Mouse (Mus musculus) kidney, embryonic 14.5 days (tissue): ENCODE measurements around the gene Fam243. TPM values are rescaled to one million over a fixed set of nuclear protein-coding genes. Genes with fewer than 3 reads are reported as not detected.

Experiments
- ATAC-seq: fragments of 200-750 bp; cut with Nextera tagmentation; 2 replicates; pipeline ENCODE4 v1.8.0; 2017; ENCODE audit warnings: moderate number of reproducible peaks, mild to moderate bottlenecking, moderate TSS enrichment, moderate library complexity; ENCODE audit not compliant: low FRiP score, low TSS enrichment
- H3K27ac ChIP-seq: fragments of 300-500 bp; sonication (generic); 2 replicates; pipeline ENCODE4 v1.5.1; 2014; ENCODE audit warnings: low read depth, mild to moderate bottlenecking, low read length, moderate library complexity, mixed read lengths
- H3K27me3 ChIP-seq: fragments of 300-500 bp; sonication (generic); 2 replicates; pipeline ENCODE4 v1.6.1; 2014; ENCODE audit warnings: mild to moderate bottlenecking, low read length; ENCODE audit not compliant: control insufficient read depth, insufficient read depth
- H3K36me3 ChIP-seq: fragments of 300-500 bp; sonication (generic); 2 replicates; pipeline ENCODE4 v1.6.1; 2014; ENCODE audit warnings: low read length, mixed read lengths; ENCODE audit not compliant: control insufficient read depth, insufficient read depth
- H3K4me1 ChIP-seq: fragments of 300-500 bp; sonication (generic); 2 replicates; pipeline ENCODE4 v1.6.1; 2014; ENCODE audit warnings: low read length, mixed read lengths; ENCODE audit not compliant: control insufficient read depth, insufficient read depth
- H3K4me2 ChIP-seq: fragments of 300-500 bp; sonication (generic); replicated peaks from 2 replicates; pipeline ENCODE4 v1.6.1; 2014; ENCODE audit warnings: low read depth, mild to moderate bottlenecking, low read length
- H3K4me3 ChIP-seq: fragments of 300-500 bp; sonication (generic); 2 replicates; pipeline ENCODE4 v1.5.1; 2014; ENCODE audit warnings: mild to moderate bottlenecking, low read length
- H3K9ac ChIP-seq: fragments of 300-500 bp; sonication (generic); 2 replicates; pipeline ENCODE4 v1.6.1; 2014; ENCODE audit warnings: low read depth, mild to moderate bottlenecking, low read length, moderate library complexity
- H3K9me3 ChIP-seq: fragments of 300-500 bp; sonication (generic); 2 replicates; pipeline ENCODE4 v1.6.1; 2016; ENCODE audit warnings: low read length; ENCODE audit not compliant: control insufficient read depth
- WGBS: fragments of 180-500 bp; shearing (Covaris S2); extraction: QIAGEN DNeasy Blood & Tissue Kit; methylation state at CpG from one replicate; pipeline ENCODE4 v1.1.7; 2014; 5-methylcytosine and 5-hydroxymethylcytosine counted together
- polyA plus RNA-seq: library from polyadenylated mRNA; unstranded; fragments of >200 nt; fragmentation: Nextera tagmentation; extraction: Ambion mirVana; gene quantifications from 2 replicates; pipeline ENCODE4 v1.2.1, GENCODE M21; 2014

Gene Fam243
- polyA plus RNA-seq, 1 experiment from 2014 or later: 0.08 TPM

- Histone ChIP-seq H3K4me3 (no peak overlapping the region), H3K27ac (no peak overlapping the region), H3K9ac (no peak overlapping the region), H3K4me2 (no peak overlapping the region), H3K4me1 (no peaks in the 10 kb centered on the region), H3K9me3 (no peaks in the 10 kb centered on the region), H3K27me3 (no peaks in the 10 kb centered on the region), H3K36me3 (peaks cover 46% of the 10 kb centered on the region)
- ATAC-seq: no peak
- 70% methylated on average over 4 of the region's 4 CpGs for WGBS
These were observed 12.1 kb downstream of the Fam243 start for GRCm38 (mm10) chr16:92309126-92309525.

GRCm38 (mm10) chr16:92307947-92308346, 13.3 kb downstream of the Fam243 start:
- Histone ChIP-seq H3K27ac (no peak overlapping the region), H3K9ac (no peak overlapping the region), H3K27me3 (no peaks in the 10 kb centered on the region), H3K4me1 (no peaks in the 10 kb centered on the region; the same call in 1 of the 2 replicates), H3K9me3 (no peaks in the 10 kb centered on the region), H3K36me3 (peaks cover 41% of the 10 kb centered on the region), H3K4me2 (no peak overlapping the region), H3K4me3 (no peak overlapping the region)
- WGBS: 86% methylated on average over 3 of the region's 3 CpGs
- no peak for ATAC-seq

GRCm38 (mm10) chr16:92305519-92305918, 15.7 kb downstream of the Fam243 start:
- H3K27ac ChIP-seq: no peak overlapping the region
- no peak overlapping the region for H3K4me2 ChIP-seq
- H3K4me3 ChIP-seq: no peak overlapping the region
- WGBS: 95% methylated on average over 2 of the region's 2 CpGs
- H3K27me3 ChIP-seq: no peaks in the 10 kb centered on the region
- peaks cover 29% of the 10 kb centered on the region for H3K36me3 ChIP-seq
- peaks cover 14% of the 10 kb centered on the region for H3K4me1 ChIP-seq
- no peaks in the 10 kb centered on the region for H3K9me3 ChIP-seq
- ATAC-seq: no peak
- H3K9ac ChIP-seq: no peak overlapping the region

- Histone ChIP-seq H3K4me3 (no peak overlapping the region), H3K4me2 (peak overlapping the region; percentile 72), H3K9ac (peak overlapping the region; percentile 57; the same call in 1 of the 2 replicates)
These were observed 18.7 kb downstream of the Fam243 start for GRCm38 (mm10) chr16:92302506-92302905.

GRCm38 (mm10) chr16:92301989-92302388, 19.3 kb downstream of the Fam243 start:
- ATAC-seq: no peak

More at GRCm38 (mm10) chr16:92302506-92302905, 18.7 kb downstream of the Fam243 start:
- H3K36me3 ChIP-seq: peaks cover 15% of the 10 kb centered on the region; the same call in 1 of the 2 replicates
- peaks cover 16% of the 10 kb centered on the region for H3K4me1 ChIP-seq
- no peaks in the 10 kb centered on the region for H3K27me3 ChIP-seq
- no peaks in the 10 kb centered on the region for H3K9me3 ChIP-seq
- no peak for ATAC-seq
- WGBS: 62% methylated on average over 5 of the region's 5 CpGs
- no peak overlapping the region for H3K27ac ChIP-seq

GRCm38 (mm10) chr16:92301412-92301806, 19.8 kb downstream of the Fam243 start:
- Histone ChIP-seq H3K9ac (peak overlapping the region; percentile 57), H3K36me3 (peaks cover 7% of the 10 kb centered on the region; the same call in 1 of the 2 replicates), H3K4me1 (peaks cover 16% of the 10 kb centered on the region), H3K4me2 (peak overlapping the region; percentile 72), H3K9me3 (no peaks in the 10 kb centered on the region), H3K27ac (no peak overlapping the region), H3K4me3 (peak overlapping the region; percentile 48), H3K27me3 (no peaks in the 10 kb centered on the region)
- WGBS: 1% methylated on average over 12 of the region's 12 CpGs
- peak; percentile 77 for ATAC-seq

More at GRCm38 (mm10) chr16:92301989-92302388, 19.3 kb downstream of the Fam243 start:
- Histone ChIP-seq H3K27me3 (no peaks in the 10 kb centered on the region), H3K4me3 (peak overlapping the region; percentile 48), H3K9ac (peak overlapping the region; percentile 57), H3K4me2 (peak overlapping the region; percentile 72), H3K36me3 (peaks cover 10% of the 10 kb centered on the region; the same call in 1 of the 2 replicates), H3K27ac (no peak overlapping the region), H3K9me3 (no peaks in the 10 kb centered on the region), H3K4me1 (peaks cover 16% of the 10 kb centered on the region)
- WGBS: 29% methylated on average over 5 of the region's 5 CpGs

GRCm38 (mm10) chr16:92300649-92301411, 20.4 kb downstream of the Fam243 start, which contains the start of gene Smim11:
Smim11 (plus strand) TSS chr16:92301286.
- 12% methylated on average over 32 of the region's 32 CpGs for WGBS
- Histone ChIP-seq H3K4me3 (peak within 1 kb of the TSS; percentile 48), H3K4me2 (peak within 1 kb of the TSS; percentile 72), H3K9ac (peak within 1 kb of the TSS; percentile 57), H3K9me3 (no peaks in the 10 kb centered on the region), H3K36me3 (peaks cover 2% of the 10 kb centered on the region; the same call in 1 of the 2 replicates), H3K27ac (peak within 1 kb of the TSS; percentile 66; the same call in 1 of the 2 replicates), H3K4me1 (peaks cover 16% of the 10 kb centered on the region), H3K27me3 (no peaks in the 10 kb centered on the region)
- ATAC-seq: peak; percentile 95

GRCm38 (mm10) chr16:92295328-92295727, 25.9 kb downstream of the Fam243 start:
- no peaks in the 10 kb centered on the region for H3K27me3 ChIP-seq
- peaks cover under 1% of the 10 kb centered on the region; the same call in 1 of the 2 replicates for H3K4me1 ChIP-seq
- no peak overlapping the region for H3K27ac ChIP-seq
- ATAC-seq: no peak
- H3K9me3 ChIP-seq: no peaks in the 10 kb centered on the region
- no peak overlapping the region for H3K4me2 ChIP-seq
- H3K9ac ChIP-seq: no peak overlapping the region
- no peaks in the 10 kb centered on the region for H3K36me3 ChIP-seq
- H3K4me3 ChIP-seq: no peak overlapping the region
- 79% methylated on average over 2 of the region's 2 CpGs for WGBS
